Mouse (Mus musculus) adrenal gland, postnatal 25 days (tissue): ENCODE results near the gene 1810009A15Rik. TPM values are rescaled to one million over a fixed set of nuclear protein-coding genes. Genes with fewer than 3 reads are reported as not detected.
"Not testable (repeated sequence)": the region's sequence is repeated elsewhere in the genome, so short reads cannot be mapped to it uniquely, and the experiment has no call there.

Experiments
- DNase-seq: peaks from one replicate; pipeline ENCODE4 v3.0.0; 2021; ENCODE audit warnings: mixed read lengths
- long read RNA-seq: library from polyadenylated mRNA; stranded (forward); transcript quantifications from one replicate; pipeline ENCODE4 v2.0.0, GENCODE M21; 2021
- total RNA-seq: library from RNA; stranded (reverse); gene quantifications from 2 replicates; pipeline ENCODE4 v1.2.3, GENCODE M21; 2021

The 1810009A15Rik gene
- 48.8 and 57.4 TPM in 2 replicates for total RNA-seq
- long read RNA-seq, transcript 1810009A15Rik-201 (4 exons, 806 nt) = major isoform, 30 of 33 reads
- long read RNA-seq, partial matches to known transcripts = 0 of 33 reads
- long read RNA-seq, other reads (novel, unspliced or antisense) = 1 of 33 reads

DNA sequence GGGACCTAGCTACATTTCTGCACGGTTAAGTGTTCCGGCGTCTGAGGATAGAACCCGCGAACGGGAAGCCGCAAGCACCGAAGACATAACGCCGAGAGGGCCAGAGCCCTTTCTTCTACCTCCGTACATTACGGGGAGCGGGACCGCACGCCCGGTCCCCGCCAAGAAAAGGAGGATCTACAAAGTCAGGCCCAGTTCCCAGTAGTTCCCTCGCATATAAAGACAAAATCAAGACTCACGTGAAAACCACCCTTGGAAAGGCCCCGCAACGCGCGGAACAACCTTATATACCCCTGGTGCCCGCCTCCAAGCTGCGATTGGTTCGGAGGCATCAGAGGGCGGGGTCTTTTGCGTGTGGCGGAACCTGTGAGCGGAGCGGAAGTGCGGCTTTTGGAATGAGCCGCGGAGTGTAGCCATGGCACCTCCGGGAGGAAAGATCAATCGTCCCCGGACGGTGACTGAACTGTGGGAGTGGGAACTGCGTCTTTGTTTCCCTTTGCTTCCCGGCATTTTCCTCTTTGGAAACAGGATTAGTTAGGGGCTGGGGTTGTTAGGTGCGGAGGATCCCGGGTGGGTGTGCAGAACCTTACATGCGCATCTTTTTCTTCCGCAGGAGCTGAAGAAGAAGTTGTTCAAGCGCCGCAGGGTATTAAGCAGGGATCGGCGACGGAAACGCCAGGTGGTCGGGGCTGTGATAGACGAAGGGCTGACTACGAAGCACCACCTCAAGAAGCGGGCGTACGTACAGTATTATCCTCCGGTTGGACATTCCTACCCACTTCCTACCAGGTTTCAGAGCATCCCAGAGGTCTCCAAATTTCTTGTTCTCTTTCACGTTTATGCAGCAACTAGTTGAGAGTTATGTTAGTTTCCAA, at the start of gene 1810009A15Rik, which contains the start of gene Gm49416:
TSS of gene 1810009A15Rik (plus strand) at position 343 of the 875 bp plus-strand sequence.
TSS of gene Gm49416 (plus strand) at position 416 of the 875 bp plus-strand sequence.
- DNase-seq = peak; percentile 93

DNA sequence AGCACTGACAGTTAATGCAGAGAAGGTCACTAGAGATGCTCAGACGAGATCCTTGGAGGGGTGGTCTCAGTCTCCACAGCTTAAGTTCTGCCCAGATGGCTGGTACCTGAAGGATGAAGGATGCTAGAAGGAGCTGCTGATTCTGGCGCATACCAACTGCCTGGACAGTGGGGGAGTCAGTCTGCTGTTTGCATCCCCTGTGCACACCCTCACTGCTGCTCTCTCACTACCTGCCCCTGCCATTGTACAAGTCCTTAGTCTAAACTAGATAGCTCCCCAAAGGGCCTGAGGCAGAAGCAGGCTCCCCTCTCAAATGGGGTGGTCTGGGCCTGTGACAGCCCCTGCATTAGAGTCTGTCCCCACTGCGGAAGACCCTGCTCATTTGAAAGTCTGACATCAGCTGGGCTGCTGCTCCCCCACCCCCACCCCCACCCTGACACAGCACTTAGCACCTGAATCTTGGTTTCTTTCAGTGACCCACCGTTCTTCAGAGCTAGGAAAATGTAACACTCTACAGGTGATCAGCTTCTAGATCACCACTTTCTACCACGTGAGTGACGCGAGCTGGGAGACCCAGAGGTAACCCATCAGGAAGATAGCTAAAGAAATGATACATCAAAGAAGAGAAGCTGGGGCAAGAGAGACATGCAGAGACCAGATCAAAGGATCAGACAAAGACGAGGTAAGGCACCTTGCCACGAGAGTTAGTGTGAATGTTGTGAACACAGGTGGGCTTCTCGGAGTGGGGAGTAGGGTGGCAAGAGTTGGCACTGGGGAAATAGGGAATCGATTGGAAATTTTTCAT, 49.3 kb upstream of the 1810009A15Rik start, which contains the start of gene Gng3:
TSS of gene Gng3 (minus strand) at position 92 of the 805 bp plus-strand sequence.
- DNase-seq = no peak

DNA sequence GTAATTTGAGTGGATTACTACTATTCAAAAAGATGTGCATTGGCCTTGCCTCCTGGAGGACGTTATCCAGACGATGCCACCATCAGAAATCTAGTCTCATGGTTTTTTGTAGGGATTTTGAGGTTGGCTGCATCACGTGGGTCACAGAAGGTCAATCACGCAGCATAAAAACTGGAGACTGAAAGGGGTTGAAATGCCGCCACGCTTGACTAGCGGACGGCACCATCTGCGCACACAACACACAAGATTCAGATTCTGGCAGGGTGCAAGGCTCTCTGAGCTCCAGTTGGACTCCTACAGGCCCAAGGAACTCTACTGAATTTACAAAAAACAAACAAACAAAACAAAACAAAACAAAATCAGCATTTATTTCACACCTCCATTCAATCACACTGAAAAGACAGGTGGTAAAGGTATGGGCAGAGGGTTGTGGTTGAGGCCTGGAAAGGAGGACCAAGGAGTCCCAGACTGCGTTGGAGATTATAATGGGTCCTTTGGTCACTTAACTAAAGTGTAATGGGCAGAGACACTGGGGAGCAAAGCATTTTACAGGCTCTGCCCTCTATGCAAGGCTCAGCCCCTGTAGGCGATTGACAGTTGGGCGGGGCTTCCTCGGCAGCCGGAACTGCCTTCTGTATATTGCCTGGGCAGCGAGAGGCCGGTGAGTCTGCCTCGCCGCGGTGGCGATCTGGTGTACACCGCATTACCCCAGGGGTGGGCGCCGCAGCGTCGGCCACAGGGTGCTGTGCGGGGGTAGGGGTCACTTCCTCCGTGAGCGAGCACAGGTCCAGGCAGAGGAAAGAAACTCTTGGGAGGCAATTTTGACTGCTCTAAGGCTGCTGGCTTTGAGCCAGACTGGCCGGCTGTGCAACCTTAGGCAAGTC, 48.5 kb upstream of the 1810009A15Rik start:
- peak; percentile 80 for DNase-seq

DNA sequence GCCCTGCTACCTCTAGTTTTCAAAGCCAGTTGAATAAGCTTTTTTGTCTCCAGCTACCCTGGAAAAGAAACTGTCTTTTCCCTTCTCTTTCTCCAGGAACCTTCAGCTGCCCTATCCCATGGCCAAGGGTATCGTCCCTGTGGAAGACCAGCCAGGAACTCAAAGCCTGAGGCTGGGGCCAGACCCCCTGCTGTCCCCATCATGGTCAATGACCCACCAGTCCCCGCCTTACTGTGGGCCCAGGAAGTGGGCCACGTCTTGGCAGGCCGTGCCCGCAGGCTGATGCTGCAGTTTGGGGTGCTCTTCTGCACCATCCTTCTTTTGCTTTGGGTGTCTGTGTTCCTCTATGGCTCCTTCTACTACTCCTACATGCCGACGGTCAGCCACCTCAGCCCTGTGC, 47.6 kb upstream of the 1810009A15Rik start:
- no peak for DNase-seq

DNA sequence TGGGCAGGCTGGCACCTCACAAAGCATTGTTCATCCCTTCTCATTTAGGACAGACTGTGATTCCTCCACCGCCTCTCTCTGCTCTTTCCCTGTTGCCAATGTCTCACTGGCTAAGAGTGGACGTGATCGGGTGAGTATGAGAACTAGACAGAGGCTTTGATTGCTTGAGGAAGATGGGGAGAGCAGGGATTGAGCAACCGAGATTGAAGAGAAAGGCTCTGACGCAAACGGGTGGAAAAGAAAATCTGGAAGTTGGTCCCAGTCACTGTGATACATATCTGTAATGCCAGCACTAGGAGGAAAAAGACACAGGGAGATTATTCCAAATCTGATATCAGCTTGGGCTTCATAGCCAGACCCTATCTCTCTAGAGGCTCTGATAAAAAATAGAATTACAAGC, 45.7 kb upstream of the 1810009A15Rik start:
- no peak for DNase-seq

DNA sequence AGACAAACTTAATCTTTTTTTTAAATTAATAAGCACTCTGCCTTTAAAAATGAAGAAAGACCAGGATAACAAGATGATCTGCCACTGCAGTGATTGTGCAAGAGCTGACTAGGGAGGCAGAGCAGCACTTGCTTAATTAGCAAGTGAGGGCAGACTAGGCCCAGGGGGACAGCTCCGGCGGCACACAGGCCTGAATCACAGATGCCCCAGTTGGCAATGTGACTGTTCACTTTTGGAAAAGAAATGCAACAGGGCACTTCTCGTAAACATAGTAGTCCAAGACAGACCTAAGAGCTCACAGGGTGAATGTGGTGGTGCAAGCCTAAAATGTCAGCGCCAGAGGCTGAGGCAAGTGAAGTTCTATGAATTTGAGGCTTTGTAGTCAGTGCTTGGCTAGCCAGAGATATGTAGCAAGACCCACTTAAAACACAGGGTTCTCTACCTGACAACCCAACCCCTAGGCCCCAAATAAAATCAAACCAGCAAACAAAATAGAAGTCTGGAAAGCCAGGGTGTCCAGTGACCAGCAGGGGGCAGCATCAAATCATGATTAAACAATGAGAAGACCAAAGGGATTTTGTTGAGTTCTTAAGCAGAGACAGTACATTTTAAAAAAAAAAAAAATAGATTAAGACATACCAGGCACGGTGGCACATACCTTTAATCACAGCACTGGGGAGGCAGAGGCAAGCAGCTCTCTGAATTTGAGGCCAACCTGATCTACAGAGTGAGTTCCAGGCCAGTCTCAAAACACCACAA, 44.1 kb upstream of the 1810009A15Rik start:
- DNase-seq = peak; percentile 73

DNA sequence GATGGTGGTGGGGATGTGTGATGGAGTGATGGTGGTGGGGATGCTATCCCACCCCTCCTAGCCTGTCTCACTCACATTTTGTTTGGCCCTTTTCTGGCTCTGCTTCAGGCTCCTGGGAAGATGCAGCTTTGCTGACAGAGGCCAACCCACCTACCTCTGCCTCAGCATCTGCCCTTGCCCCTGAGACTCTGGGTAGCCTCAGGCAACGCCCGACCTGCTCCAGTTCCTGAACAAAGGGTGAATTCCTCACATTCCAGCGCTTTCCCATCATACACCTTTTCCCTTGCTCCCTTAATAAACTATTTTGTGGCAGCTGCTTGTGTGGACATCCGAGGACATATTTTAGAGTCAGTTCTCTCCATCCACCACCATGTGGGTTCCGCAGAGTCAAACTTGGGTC, 40.3 kb upstream of the 1810009A15Rik start:
- DNase-seq = no peak

DNA sequence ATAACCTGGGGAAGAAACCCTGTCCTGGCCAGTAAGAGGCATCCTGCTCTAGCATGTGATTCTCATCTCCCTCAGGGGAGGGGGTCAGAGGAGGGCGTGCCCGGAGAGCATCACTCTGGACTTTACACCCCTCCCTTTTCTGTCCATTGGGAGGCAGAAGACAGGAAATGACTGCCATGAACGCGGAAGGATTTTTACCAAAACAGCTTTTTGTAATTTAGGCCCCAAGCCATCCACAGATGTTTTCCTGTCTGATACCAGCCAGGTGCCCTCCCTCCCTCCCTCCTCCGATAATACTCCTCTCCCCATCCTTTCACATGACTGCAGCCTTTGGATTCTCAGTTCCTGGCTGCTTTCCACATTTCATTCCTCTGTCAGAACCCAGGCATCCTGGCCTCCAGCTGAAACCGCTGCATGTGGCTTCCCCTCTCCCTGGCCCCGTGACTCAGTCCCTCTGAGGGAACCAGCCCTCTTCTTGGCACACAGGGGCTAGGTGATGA, 38.2 kb upstream of the 1810009A15Rik start, which contains the start of gene Lrrn4cl:
TSS of gene Lrrn4cl (plus strand) at position 367 of the 500 bp plus-strand sequence.
- DNase-seq = no peak

DNA sequence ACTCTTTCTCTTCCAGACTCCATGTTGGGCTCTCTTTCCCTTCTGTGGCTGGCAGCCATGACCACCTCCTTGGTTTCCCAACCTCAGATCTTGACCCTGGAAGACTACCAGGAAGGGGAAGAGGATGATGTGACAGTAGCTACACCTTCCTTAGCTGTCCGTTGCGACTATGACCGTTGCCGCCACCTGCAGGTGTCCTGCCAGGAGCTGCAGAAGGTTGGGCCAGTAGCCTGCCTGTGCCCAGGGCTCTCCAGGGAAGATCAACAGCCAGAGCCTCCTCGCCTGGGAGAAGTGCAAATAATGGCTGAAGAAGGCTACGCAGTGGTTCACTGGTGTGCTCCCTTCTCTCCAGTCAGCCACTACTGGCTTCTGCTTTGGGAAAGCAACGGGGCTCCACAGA, 37.0 kb upstream of the 1810009A15Rik start:
- no peak for DNase-seq

DNA sequence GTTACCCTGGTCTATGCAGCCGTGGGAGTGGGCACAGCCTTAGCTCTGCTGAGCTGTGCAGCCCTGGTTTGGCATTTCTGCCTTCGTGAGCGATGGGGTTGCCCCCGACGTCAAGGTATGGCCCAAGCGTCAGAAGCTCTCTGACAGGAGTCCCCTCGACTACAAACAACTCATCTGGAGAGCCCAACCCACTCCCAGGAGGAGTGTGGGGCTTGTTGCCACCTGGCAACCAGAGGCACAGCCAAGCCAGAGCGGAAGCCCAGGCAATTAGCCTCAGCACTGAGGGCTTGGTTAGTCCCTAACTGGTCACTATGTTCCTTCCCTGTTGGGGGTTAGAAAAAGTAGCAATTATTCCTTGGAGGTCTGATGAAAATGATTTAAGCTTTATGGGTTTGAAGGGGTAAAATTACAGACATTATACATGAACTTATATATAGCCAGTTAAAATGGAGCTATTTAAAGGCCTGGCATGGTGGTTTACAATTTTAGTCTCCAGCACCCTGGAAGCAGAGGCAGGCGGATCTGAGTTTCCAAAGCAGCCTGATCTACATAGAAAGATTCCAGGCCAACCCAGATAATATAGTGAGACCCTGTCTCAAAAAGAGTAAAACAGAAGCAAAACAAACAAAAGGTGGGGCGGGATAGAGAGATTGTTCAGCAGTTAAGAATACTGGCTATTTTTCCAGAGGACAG, 36.3 kb upstream of the 1810009A15Rik start:
- no peak for DNase-seq

DNA sequence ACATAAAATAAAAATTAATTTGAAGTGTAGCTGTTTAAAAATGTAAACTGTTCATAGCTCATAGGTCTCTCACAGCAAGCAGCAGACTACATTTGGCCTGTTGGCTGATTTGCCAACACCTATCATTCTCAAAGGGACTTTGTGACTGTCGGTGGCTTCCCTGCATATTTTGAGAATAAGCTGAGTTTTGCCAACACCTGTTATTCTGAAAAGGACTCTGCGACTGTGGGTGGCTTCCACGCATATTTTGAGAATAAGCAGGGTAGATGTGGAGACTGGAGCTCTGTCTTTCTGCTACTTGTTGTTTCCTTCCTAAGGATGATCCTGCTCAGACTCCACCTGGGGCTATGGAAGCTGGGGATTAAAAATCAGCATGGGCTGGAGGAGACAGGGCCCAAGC, 35.5 kb upstream of the 1810009A15Rik start:
- no peak for DNase-seq

DNA sequence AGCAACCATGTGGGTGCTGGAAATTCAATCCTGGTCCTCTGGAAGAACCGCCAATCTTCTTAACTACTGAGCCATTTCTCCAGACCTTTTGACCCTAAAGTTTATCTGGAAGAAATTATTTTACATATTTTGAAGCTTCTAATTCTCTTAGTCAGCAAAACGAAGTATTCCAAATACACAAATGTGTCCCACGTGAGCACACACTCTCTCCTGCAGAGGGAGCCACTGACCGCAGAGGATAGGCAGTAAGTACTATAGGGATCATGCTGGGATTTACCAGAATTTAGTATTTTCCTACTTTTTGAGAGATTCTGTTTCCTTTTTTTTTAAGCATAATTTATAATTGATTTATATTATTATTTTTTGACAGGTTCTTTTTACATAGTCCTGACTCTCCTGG, 31.0 kb upstream of the 1810009A15Rik start:
- peak; percentile 65 for DNase-seq

DNA sequence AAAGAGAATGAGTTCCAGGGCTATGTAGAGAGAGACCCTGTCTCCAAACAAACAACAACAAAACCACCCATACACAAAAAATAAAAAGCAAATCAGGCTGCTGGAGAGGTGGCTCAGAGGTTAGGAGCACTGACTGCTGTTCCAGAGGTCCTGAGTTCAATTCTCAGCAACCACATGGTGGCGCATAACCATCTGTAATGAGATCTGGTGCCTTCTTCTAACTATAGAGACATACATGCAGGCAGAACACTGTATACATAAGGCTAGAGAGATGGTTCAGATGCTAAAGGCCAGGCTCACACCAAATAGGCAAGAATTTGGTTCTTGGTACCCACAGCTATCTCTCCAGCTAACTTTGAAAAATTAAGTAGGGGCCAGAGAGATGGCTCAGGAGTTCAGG, 29.6 kb upstream of the 1810009A15Rik start:
- DNase-seq = no peak

DNA sequence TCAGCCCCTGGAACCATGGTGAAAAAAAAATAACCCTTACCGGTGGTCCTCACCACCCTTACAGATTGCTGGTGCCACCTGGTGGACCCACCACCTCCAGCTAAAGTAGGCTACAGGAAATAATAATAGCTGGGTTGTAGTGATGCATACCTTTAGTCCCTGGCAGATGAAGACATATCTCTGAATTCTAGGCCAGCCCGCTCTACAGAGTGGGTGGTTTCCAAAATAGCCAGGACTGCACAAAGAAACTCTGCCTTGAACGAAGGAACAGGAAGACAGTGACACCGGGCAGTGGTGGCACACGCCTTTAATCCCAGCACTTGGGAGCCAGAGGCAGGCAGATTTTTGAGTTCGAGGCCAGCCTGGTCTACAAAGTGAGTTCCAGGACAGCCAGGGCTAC, 24.4 kb upstream of the 1810009A15Rik start:
- no peak for DNase-seq

DNA sequence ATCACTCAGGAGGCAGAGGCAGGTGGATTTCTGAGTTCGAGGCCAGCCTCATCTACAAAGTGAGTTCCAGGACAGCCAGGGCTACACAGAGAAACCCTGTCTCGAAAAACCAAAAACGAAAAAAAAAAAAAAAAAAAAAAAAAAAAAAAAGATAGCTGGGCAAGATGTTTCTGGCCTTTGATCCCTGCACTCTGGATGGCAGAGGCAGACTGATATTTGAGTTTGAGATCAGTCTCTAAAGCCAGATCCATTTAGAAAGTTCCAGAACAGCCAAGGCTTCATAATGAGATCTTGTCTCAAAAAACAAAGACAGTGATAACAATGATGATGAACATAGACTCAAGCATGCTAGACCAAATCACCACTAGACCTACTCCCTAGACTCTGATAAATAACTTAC, 18.3 kb upstream of the 1810009A15Rik start:
- DNase-seq = not testable (repeated sequence)

DNA sequence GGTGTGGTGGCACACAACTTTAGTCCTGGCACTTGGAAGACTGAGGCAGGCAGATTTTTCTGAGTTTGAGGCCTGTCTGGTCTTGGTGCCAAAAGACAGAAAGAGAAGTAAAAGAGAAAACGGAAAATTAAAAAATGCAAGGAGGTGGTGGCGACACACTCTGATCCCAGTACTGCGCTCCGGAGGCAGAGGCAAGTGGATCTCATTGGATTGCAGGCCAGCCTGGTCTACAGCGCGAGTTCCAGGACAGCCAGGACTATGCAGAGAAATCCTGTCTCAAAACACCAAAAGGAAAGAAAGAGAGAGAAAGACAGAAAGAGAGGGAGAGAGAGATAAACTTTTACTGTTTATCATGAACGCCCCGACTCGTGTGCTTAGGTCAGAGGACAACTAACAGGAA, 17.8 kb upstream of the 1810009A15Rik start:
- no peak for DNase-seq

DNA sequence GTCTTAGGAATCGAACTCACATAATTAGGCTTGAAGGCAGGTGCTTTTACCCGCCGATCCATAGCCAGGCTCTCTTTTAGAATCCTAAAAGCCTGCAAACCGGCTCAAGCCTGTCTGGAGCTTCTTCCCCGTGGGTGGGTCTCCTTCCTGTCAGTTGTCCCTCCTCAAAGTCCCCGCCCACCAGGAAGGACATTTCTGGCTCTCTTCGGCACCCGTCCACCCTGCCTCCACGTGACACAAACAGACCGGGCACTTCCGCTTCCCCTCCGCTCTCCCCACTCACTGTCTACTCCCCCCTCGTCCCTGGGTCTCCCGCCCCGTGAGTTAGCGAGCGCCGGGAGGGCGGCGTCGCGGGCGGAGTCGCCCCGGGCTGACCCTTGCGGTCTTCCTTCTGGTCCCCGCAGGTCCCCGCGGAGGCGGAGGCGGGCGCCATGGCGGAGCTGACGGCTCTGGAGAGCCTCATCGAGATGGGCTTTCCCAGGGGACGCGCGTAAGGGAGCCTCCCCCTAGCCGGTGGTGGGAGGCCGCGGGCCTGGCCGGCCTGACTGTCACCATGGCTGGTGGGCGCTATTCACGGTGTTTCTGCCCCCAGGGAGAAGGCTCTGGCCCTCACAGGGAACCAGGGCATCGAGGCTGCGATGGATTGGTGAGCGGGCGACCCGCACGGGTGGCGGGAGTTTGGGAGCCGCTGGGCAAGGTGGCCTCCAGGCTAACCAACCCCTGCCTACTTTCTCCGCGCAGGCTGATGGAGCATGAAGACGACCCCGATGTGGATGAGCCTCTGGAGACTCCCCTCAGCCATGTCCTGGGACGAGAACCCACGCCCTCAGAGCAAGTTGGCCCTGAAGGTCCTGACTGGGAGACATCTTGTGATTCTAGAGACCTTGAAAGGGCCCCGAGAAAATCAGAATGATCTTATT, 17.1 kb upstream of the 1810009A15Rik start, which contains the start of gene Ubxn1:
TSS of gene Ubxn1 (plus strand) at position 230 of the 920 bp plus-strand sequence.
- DNase-seq = peak; percentile 95

DNA sequence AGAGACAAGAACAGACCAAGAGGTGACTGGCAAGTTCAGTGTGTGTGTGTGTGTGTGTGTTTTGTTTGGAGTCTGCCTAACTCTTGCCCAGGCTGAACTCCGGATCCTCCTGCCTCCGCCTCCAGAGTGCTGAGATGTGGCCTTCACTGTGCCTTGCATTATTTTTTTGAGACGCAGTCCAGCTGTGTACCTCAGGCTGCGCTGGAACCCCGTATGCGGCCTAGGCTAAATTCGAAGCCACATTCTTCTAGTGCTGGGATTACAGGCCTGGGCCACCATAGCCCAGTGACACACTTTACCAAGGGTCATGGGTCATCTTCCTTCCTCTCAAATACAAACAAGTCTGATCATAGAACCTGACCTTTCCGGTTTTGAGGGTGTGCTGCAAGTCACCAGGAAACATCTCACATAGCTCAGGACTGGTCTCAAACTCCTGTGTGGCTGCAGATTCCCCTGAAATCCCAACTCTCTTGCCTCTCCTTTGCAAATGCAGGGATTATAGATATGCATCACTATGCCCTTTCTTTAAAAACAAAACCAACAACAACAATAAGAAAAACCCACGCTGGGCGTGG, 16.3 kb upstream of the 1810009A15Rik start:
- DNase-seq = no peak
